Mouse (Mus musculus) midbrain, embryonic 12.5 days (tissue): Measurements from ENCODE around the gene Rnf130. TPM values are rescaled to one million over a fixed set of nuclear protein-coding genes. Genes with fewer than 3 reads are reported as not detected.
"Not testable (repeated sequence)": the region's sequence is repeated elsewhere in the genome, so short reads cannot be mapped to it uniquely, and the experiment has no call there.

Experiments used
- ATAC-seq: fragments of 200-750 bp; cut with Nextera tagmentation; 2 replicates; pipeline ENCODE4 v1.8.0; 2017; ENCODE audit warnings: low read depth, moderate TSS enrichment, moderate library complexity; ENCODE audit not compliant: low FRiP score
- H3K27ac ChIP-seq: fragments of 300-500 bp; sonication (generic); replicated peaks from 2 replicates; pipeline ENCODE4 v1.5.1; 2016; ENCODE audit warnings: mild to moderate bottlenecking
- H3K27me3 ChIP-seq: fragments of 300-500 bp; sonication (generic); 2 replicates; pipeline ENCODE4 v1.6.1; 2016; ENCODE audit warnings: mild to moderate bottlenecking
- H3K36me3 ChIP-seq: fragments of 300-500 bp; sonication (generic); 2 replicates; pipeline ENCODE4 v1.6.1; 2016
- H3K4me1 ChIP-seq: fragments of 300-500 bp; sonication (generic); 2 replicates; pipeline ENCODE4 v1.6.1; 2016
- H3K4me2 ChIP-seq: fragments of 300-500 bp; sonication (generic); replicated peaks from 2 replicates; pipeline ENCODE4 v1.6.1; 2016; ENCODE audit warnings: mild to moderate bottlenecking, moderate library complexity
- H3K4me3 ChIP-seq: fragments of 300-500 bp; sonication (generic); 2 replicates; pipeline ENCODE4 v1.5.1; 2016; ENCODE audit warnings: mild to moderate bottlenecking
- H3K9ac ChIP-seq: fragments of 300-500 bp; sonication (generic); replicated peaks from 2 replicates; pipeline ENCODE4 v1.6.1; 2016; ENCODE audit warnings: mild to moderate bottlenecking, moderate library complexity
- H3K9me3 ChIP-seq: fragments of 300-500 bp; sonication (generic); 2 replicates; pipeline ENCODE4 v1.6.1; 2016; ENCODE audit warnings: mild to moderate bottlenecking
- WGBS: fragments of 180-500 bp; shearing (Covaris S2); methylation state at CpG from one replicate; pipeline ENCODE4 v1.1.7; 2016; 5-methylcytosine and 5-hydroxymethylcytosine counted together
- polyA plus RNA-seq: library from polyadenylated mRNA; unstranded; fragments of >200 nt; fragmentation: Nextera tagmentation; extraction: Ambion mirVana; gene quantifications from 2 replicates; pipeline ENCODE4 v1.2.1, GENCODE M21; 2016

Rnf130 gene
- polyA plus RNA-seq, 1 experiment from 2014 or later: 91.3 TPM

DNA sequence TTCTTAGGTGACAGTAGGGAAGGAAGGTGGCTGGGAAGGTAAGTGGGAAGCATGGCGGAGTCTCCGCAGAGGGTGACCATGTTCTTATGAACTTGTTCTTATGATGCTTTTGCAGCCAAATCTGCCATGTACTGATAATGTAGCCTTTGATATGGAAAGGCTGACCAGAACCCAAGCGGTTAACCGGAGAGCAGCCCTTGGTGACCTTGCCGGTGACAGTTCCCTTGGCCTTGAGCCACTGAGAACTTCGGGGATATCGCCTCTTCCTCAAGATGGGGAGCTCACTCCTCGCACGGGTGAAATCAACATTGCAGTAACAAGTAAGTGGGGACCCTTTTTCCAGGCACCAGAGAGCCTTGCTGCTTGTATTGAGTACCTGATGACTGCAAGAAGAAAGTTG is 70.5 kb downstream of the Rnf130 start:
- no peak for ATAC-seq
- no peaks in the 10 kb centered on the region for H3K9me3 ChIP-seq
- 94% methylated on average over 9 of the region's 9 CpGs for WGBS
- H3K27ac ChIP-seq: no peak overlapping the region
- H3K4me3 ChIP-seq: no peak overlapping the region
- H3K27me3 ChIP-seq: no peaks in the 10 kb centered on the region
- no peak overlapping the region for H3K9ac ChIP-seq
- H3K36me3 ChIP-seq: peaks cover 80% of the 10 kb centered on the region
- H3K4me1 ChIP-seq: peaks cover 9% of the 10 kb centered on the region
- H3K4me2 ChIP-seq: no peak overlapping the region

- H3K4me1 ChIP-seq: no peaks in the 10 kb centered on the region
- H3K4me2 ChIP-seq: no peak overlapping the region
- no peaks in the 10 kb centered on the region for H3K9me3 ChIP-seq
- no peak overlapping the region for H3K4me3 ChIP-seq
- 98% methylated on average over 6 of the region's 6 CpGs for WGBS
- no peak overlapping the region for H3K27ac ChIP-seq
- no peak overlapping the region for H3K9ac ChIP-seq
- no peak for ATAC-seq
- peaks cover 69% of the 10 kb centered on the region for H3K36me3 ChIP-seq
- no peaks in the 10 kb centered on the region for H3K27me3 ChIP-seq
These were observed 71.9 kb downstream of the Rnf130 start for GRCm38 (mm10) chr11:50097091-50097490.

DNA sequence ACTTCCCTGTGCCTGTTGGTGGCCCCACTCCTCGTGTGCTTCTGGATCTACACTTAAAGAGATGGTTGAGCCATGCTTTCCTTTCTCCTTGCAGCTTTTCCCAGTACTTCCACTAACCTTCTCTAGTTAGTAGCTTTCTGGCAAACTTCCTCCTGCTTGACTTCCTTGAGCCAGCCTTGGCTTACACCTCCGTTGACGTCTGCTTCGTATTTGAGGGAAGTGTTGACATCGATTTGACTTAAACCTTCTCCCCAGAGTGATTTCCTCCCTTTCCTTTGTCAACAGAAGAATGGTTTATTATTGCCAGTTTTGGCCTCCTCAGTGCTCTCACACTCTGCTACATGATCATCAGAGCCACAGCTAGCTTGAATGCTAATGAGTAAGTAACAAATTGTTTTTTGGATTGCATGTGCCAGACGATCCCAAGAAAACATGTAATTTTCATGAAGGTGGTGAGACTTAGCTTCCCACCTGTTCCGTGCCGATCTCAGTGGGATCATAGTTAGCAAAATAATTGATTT is 73.9 kb downstream of the Rnf130 start:
- Histone ChIP-seq H3K4me3 (no peak overlapping the region), H3K9me3 (no peaks in the 10 kb centered on the region), H3K4me1 (no peaks in the 10 kb centered on the region), H3K9ac (no peak overlapping the region), H3K27me3 (no peaks in the 10 kb centered on the region), H3K4me2 (no peak overlapping the region), H3K36me3 (peaks cover 59% of the 10 kb centered on the region), H3K27ac (no peak overlapping the region)
- no peak for ATAC-seq
- 91% methylated on average over 8 of the region's 8 CpGs for WGBS

DNA sequence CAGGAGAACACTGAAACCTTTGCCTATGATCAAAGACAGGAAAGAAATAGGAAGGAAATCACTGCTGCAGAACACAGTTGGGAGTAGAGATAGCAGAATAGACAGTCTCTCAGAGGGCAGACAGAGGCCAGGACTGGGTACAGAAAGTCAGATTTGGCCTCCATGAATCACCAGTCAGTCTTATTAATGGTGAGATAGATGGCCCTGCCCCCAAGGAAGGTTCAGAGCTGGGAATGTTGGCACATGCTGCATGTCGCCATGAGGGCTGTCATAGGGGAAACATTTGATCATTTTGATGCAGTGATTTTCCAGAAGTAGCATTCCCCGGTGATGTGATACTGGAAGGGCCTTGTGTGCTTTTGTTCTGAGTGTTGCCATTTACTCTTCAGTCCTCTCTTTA is 74.5 kb downstream of the Rnf130 start:
- H3K9ac ChIP-seq: no peak overlapping the region
- no peak overlapping the region for H3K27ac ChIP-seq
- H3K9me3 ChIP-seq: no peaks in the 10 kb centered on the region
- no peaks in the 10 kb centered on the region for H3K27me3 ChIP-seq
- no peaks in the 10 kb centered on the region for H3K4me1 ChIP-seq
- 93% methylated on average over 2 of the region's 2 CpGs for WGBS
- no peak overlapping the region for H3K4me3 ChIP-seq
- no peak for ATAC-seq
- no peak overlapping the region for H3K4me2 ChIP-seq
- peaks cover 59% of the 10 kb centered on the region for H3K36me3 ChIP-seq

- no peak overlapping the region for H3K27ac ChIP-seq
- no peaks in the 10 kb centered on the region for H3K9me3 ChIP-seq
- 89% methylated on average over 2 of the region's 2 CpGs for WGBS
- H3K4me3 ChIP-seq: no peak overlapping the region
- H3K36me3 ChIP-seq: peaks cover 53% of the 10 kb centered on the region
- no peak overlapping the region for H3K4me2 ChIP-seq
- no peaks in the 10 kb centered on the region for H3K4me1 ChIP-seq
- no peak overlapping the region for H3K9ac ChIP-seq
- H3K27me3 ChIP-seq: no peaks in the 10 kb centered on the region
- no peak for ATAC-seq
These were observed 75.6 kb downstream of the Rnf130 start for GRCm38 (mm10) chr11:50100548-50101307.

DNA sequence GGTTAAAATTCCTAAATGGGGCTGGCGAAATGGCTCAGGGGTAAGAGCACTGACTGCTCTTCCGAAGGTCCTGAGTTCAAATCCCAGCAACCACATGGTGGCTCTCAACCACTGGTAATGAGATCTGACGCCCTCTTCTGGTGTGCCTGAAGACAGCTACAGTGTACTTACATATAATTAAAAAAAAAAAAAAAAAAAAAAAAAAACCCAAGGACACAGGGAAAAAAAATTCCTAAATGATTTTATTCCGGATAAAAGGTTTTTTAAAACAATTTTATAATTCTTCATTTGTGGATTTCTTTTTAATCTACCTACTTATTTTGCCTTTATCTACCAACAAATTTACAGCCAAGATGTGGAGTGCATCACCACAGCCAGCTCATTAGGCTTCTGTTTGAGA is 76.8 kb downstream of the Rnf130 start:
- not testable (repeated sequence) for H3K4me3 ChIP-seq, H3K9ac ChIP-seq, H3K4me1 ChIP-seq, H3K9me3 ChIP-seq, H3K4me2 ChIP-seq, H3K27me3 ChIP-seq, H3K27ac ChIP-seq, ATAC-seq
- 89% methylated on average over 4 of the region's 4 CpGs for WGBS
- peaks cover 44% of the 10 kb centered on the region for H3K36me3 ChIP-seq

DNA sequence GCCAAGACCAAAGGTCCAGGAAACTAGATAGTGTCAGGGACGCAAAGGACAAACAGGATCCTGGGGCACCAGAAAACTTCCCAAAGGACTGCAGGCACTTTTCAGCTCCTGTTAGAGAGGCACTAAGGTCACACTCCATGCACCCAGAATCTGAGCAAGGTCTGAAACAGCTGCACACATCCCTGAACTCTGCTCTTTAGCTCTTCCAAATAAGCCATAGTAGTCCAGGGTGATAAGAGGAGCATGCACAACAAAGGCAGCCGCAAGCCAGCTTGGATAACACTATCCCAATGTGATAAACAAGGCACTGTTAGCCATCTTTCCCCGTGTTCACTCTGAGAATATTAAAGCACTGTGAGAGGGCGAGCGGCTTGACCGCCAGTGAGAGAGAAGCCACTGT is 78.9 kb downstream of the Rnf130 start:
- Histone ChIP-seq H3K4me2 (no peak overlapping the region), H3K4me3 (no peak overlapping the region), H3K9me3 (no peaks in the 10 kb centered on the region), H3K4me1 (no peaks in the 10 kb centered on the region), H3K27me3 (no peaks in the 10 kb centered on the region), H3K36me3 (peaks cover 27% of the 10 kb centered on the region), H3K9ac (no peak overlapping the region), H3K27ac (no peak overlapping the region)
- 88% methylated on average over 6 of the region's 6 CpGs for WGBS
- ATAC-seq: no peak

DNA sequence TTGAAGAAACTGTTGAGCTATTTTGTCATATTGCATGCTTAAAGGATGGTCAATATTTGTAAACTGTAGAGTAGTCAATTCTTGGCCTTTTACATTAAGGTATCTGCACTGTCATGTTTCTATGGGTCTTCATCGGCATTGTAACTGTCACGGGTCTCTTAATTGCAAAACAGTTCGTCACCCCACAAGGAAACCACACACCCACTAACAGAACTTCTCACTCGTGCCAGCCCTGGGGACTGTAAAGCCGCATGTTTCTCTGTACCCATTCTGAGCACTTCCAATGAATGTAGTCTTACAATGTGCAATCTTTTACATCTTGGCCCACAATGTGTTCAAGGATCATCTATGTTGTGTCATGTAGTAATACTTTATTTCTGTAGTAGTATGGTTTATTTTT is 80.1 kb downstream of the Rnf130 start:
- Histone ChIP-seq H3K4me3 (no peak overlapping the region), H3K36me3 (peaks cover 15% of the 10 kb centered on the region; the same call in 1 of the 2 replicates), H3K9ac (no peak overlapping the region), H3K27me3 (no peaks in the 10 kb centered on the region), H3K4me1 (no peaks in the 10 kb centered on the region), H3K4me2 (no peak overlapping the region), H3K27ac (no peak overlapping the region), H3K9me3 (no peaks in the 10 kb centered on the region)
- no peak for ATAC-seq
- 92% methylated on average over 5 of the region's 5 CpGs for WGBS

DNA sequence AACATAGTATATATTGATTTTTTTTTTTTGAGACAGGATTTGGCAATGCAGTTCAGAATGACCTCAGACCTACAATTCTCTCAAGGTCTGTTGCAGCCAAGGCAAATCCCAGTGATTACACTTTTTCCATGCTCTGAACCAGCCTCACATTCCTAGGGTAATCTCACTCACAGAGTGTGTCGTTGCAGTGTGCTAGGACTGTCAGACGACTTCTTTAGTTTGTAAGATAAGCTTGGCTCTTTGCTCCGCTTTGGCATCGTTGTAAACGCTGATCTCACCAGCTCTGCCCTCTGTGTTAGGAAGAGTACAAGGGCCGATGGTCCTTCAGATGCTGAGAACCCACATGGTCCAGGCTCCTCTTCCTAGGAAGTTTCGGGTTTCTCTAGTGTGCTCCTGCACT is 80.9 kb downstream of the Rnf130 start:
- Histone ChIP-seq H3K4me2 (no peak overlapping the region), H3K9me3 (no peaks in the 10 kb centered on the region), H3K36me3 (peaks cover 10% of the 10 kb centered on the region; the same call in 1 of the 2 replicates), H3K4me1 (no peaks in the 10 kb centered on the region), H3K9ac (no peak overlapping the region), H3K27me3 (no peaks in the 10 kb centered on the region), H3K27ac (no peak overlapping the region), H3K4me3 (no peak overlapping the region)
- ATAC-seq: no peak
- 89% methylated on average over 7 of the region's 7 CpGs for WGBS

DNA sequence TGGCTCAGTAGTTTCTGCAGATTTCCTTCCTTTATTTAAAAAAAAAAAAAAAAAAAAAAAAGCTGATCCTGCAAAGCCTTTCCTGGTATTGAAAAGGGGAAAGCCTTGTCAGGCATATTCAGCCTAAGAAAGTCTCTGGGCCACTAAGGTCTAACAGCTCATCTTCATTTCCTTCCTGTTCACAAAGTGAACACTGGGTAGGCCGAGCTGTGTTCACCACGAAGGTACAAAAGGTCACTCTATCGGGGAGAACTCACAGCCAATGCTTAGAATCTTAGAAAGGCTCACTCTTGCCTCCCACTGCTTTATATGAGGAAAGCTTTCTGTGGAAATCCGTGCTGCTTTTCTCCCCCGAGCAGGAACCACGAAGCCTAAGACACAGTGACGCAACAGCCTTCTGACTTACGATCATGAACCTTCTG is 83.7 kb downstream of the Rnf130 start:
- no peak for ATAC-seq
- 79% methylated on average over 8 of the region's 8 CpGs for WGBS
- Histone ChIP-seq H3K36me3 (peaks cover 10% of the 10 kb centered on the region; the same call in 1 of the 2 replicates), H3K4me3 (no peak overlapping the region), H3K4me1 (no peaks in the 10 kb centered on the region), H3K4me2 (no peak overlapping the region), H3K27me3 (no peaks in the 10 kb centered on the region), H3K27ac (no peak overlapping the region), H3K9me3 (no peaks in the 10 kb centered on the region), H3K9ac (no peak overlapping the region)

DNA sequence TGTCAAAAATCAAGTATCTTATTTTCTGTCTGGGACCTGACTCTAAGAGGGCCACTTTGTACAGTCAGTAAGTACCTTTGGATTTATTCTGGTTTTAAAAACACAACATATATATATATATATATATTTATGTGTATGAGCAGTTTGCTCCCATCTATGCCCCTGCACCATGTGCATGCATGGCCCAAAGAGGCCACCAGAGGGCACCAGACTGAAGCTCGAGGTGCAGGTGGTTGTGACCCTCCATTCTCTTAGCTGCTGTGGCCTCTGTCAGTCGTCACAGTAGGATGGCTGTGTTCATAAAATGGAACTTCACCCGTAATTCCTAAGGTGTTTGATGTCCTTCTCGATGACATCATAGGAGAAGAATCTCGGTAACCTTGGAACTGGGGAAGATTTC is 89.2 kb downstream of the Rnf130 start:
- no peak overlapping the region for H3K27ac ChIP-seq
- H3K27me3 ChIP-seq: no peaks in the 10 kb centered on the region
- no peak overlapping the region for H3K4me3 ChIP-seq
- no peaks in the 10 kb centered on the region for H3K9me3 ChIP-seq
- 17% methylated on average over 5 of the region's 5 CpGs for WGBS
- H3K36me3 ChIP-seq: peaks cover 7% of the 10 kb centered on the region
- H3K4me2 ChIP-seq: no peak overlapping the region
- no peak overlapping the region for H3K9ac ChIP-seq
- 0 out of 2 replicates have a peak, but pooled peaks have one; percentile 56 for ATAC-seq
- no peaks in the 10 kb centered on the region for H3K4me1 ChIP-seq

- no peak for ATAC-seq
- Histone ChIP-seq H3K27me3 (no peaks in the 10 kb centered on the region), H3K4me3 (no peak overlapping the region), H3K4me1 (no peaks in the 10 kb centered on the region), H3K36me3 (peaks cover 22% of the 10 kb centered on the region), H3K4me2 (no peak overlapping the region), H3K27ac (no peak overlapping the region), H3K9ac (no peak overlapping the region), H3K9me3 (no peaks in the 10 kb centered on the region)
- 96% methylated on average over 8 of the region's 8 CpGs for WGBS
These were observed 97.5 kb downstream of the Rnf130 start for GRCm38 (mm10) chr11:50122631-50123081.
